Mouse (Mus musculus) neural tube, embryonic 12.5 days (tissue): Measurements from ENCODE around the gene Scel. TPM values are rescaled to one million over a fixed set of nuclear protein-coding genes. Genes with fewer than 3 reads are reported as not detected.

Experiments used
- microRNA-seq: library from miRNA; unstranded; fragments of <30 nt; microRNA quantifications from one replicate; pipeline ENCODE4, GENCODE M21; 2017
- polyA plus RNA-seq: library from polyadenylated mRNA; unstranded; fragments of >200 nt; fragmentation: Nextera tagmentation; extraction: Ambion mirVana; gene quantifications from 2 replicates; pipeline ENCODE4 v1.2.1, GENCODE M21; 2016

Gene Scel
- polyA plus RNA-seq, 1 experiment from 2014 or later = 0.15 TPM

Small RNA genes lying within 50 kb of the gene (microRNA-seq; reads per million reads assigned to microRNA genes)
- gene Gm22877 = not detected

Other genes with a start within 250 kb of the Scel start
- gene Mycbp2, start 166.5 kb upstream of the Scel start, polyA plus RNA-seq = 40.8 and 43.5 TPM in 2 replicates
- gene Slain1, start 136.9 kb downstream of the Scel start, polyA plus RNA-seq = 20.1 and 22.5 TPM in 2 replicates